Mouse (Mus musculus): ENCODE data around the gene Dop1b. TPM values are rescaled to one million over a fixed set of nuclear protein-coding genes. Genes with fewer than 3 reads are reported as not detected.

Dop1b gene
- polyA plus RNA-seq, 1 experiment from 2014 or later, result 41.0 TPM

- Histone ChIP-seq H3K36me3 (ENCODE audit: control insufficient read depth, insufficient read depth, low read length) (peaks cover 10% of the 10 kb centered on the region), H3K27ac (ENCODE audit: low read length) (no peak overlapping the region), H3K27me3 (ENCODE audit: control insufficient read depth, insufficient read depth, low read depth, low read length) (no peaks in the 10 kb centered on the region), H3K9me3 (replicated peaks; ENCODE audit: control insufficient read depth, low read length, poor library complexity, severe bottlenecking) (no peaks in the 10 kb centered on the region), H3K9ac (ENCODE audit: low read depth, low read length) (no peak overlapping the region), H3K4me3 (ENCODE audit: low read depth, low read length) (no peak overlapping the region), H3K4me2 (ENCODE audit: low read length) (no peak overlapping the region), H3K4me1 (ENCODE audit: control insufficient read depth, insufficient read depth, low read length) (no peaks in the 10 kb centered on the region)
- 94% methylated on average over 16 of the region's 16 CpGs for WGBS
- no peak for ATAC-seq
Observed at GRCm38 (mm10) chr16:93799936-93800335, 88.2 kb downstream of the Dop1b start.

- no peaks in the 10 kb centered on the region for H3K4me1 ChIP-seq (ENCODE audit: control insufficient read depth, insufficient read depth, low read length)
- H3K4me3 ChIP-seq (ENCODE audit: low read depth, low read length), result no peak overlapping the region
- H3K27ac ChIP-seq (ENCODE audit: low read length), result no peak overlapping the region
- WGBS, result 92% methylated on average over 6 of the region's 6 CpGs
- H3K9me3 ChIP-seq (replicated peaks; ENCODE audit: control insufficient read depth, low read length, poor library complexity, severe bottlenecking), result peaks cover 7% of the 10 kb centered on the region; the same call in 1 of the 2 replicates
- peaks cover 46% of the 10 kb centered on the region for H3K36me3 ChIP-seq (ENCODE audit: control insufficient read depth, insufficient read depth, low read length)
- H3K9ac ChIP-seq (ENCODE audit: low read depth, low read length), result no peak overlapping the region
- H3K4me2 ChIP-seq (ENCODE audit: low read length), result no peak overlapping the region
- H3K27me3 ChIP-seq (ENCODE audit: control insufficient read depth, insufficient read depth, low read depth, low read length), result no peaks in the 10 kb centered on the region
- no peak for ATAC-seq
Observed at GRCm38 (mm10) chr16:93807167-93807566, 95.5 kb downstream of the Dop1b start.

GRCm38 (mm10) chr16:93807961-93808554 is 96.4 kb downstream of the Dop1b start:
- Histone ChIP-seq H3K4me3 (ENCODE audit: low read depth, low read length) (no peak overlapping the region), H3K27ac (ENCODE audit: low read length) (no peak overlapping the region), H3K36me3 (ENCODE audit: control insufficient read depth, insufficient read depth, low read length) (peaks cover 50% of the 10 kb centered on the region), H3K9ac (ENCODE audit: low read depth, low read length) (no peak overlapping the region), H3K9me3 (replicated peaks; ENCODE audit: control insufficient read depth, low read length, poor library complexity, severe bottlenecking) (peaks cover 7% of the 10 kb centered on the region; the same call in 1 of the 2 replicates), H3K27me3 (ENCODE audit: control insufficient read depth, insufficient read depth, low read depth, low read length) (no peaks in the 10 kb centered on the region), H3K4me2 (ENCODE audit: low read length) (no peak overlapping the region), H3K4me1 (ENCODE audit: control insufficient read depth, insufficient read depth, low read length) (no peaks in the 10 kb centered on the region)
- no peak for ATAC-seq
- 50% methylated on average over 8 of the region's 8 CpGs for WGBS

- H3K4me2 ChIP-seq (ENCODE audit: low read length), result no peak overlapping the region
- no peak overlapping the region for H3K9ac ChIP-seq (ENCODE audit: low read depth, low read length)
- no peaks in the 10 kb centered on the region for H3K27me3 ChIP-seq (ENCODE audit: control insufficient read depth, insufficient read depth, low read depth, low read length)
- H3K36me3 ChIP-seq (ENCODE audit: control insufficient read depth, insufficient read depth, low read length), result peaks cover 15% of the 10 kb centered on the region
- ATAC-seq, result no peak
- H3K27ac ChIP-seq (ENCODE audit: low read length), result peak overlapping the region; percentile 33; the same call in 1 of the 2 replicates
- peaks cover 7% of the 10 kb centered on the region; the same call in 1 of the 2 replicates for H3K9me3 ChIP-seq (replicated peaks; ENCODE audit: control insufficient read depth, low read length, poor library complexity, severe bottlenecking)
- 63% methylated on average over 20 of the region's 20 CpGs for WGBS
- no peak overlapping the region for H3K4me3 ChIP-seq (ENCODE audit: low read depth, low read length)
- H3K4me1 ChIP-seq (ENCODE audit: control insufficient read depth, insufficient read depth, low read length), result no peaks in the 10 kb centered on the region
Observed at GRCm38 (mm10) chr16:93815856-93816736, 104.4 kb downstream of the Dop1b start.

- Histone ChIP-seq H3K9ac (ENCODE audit: low read depth, low read length) (no peak overlapping the region), H3K4me3 (ENCODE audit: low read depth, low read length) (no peak overlapping the region), H3K27me3 (ENCODE audit: control insufficient read depth, insufficient read depth, low read depth, low read length) (no peaks in the 10 kb centered on the region), H3K27ac (ENCODE audit: low read length) (no peak overlapping the region), H3K4me2 (ENCODE audit: low read length) (no peak overlapping the region), H3K9me3 (replicated peaks; ENCODE audit: control insufficient read depth, low read length, poor library complexity, severe bottlenecking) (no peaks in the 10 kb centered on the region; the same call in 1 of the 2 replicates), H3K36me3 (ENCODE audit: control insufficient read depth, insufficient read depth, low read length) (peaks cover 7% of the 10 kb centered on the region), H3K4me1 (ENCODE audit: control insufficient read depth, insufficient read depth, low read length) (no peaks in the 10 kb centered on the region)
- ATAC-seq, result no peak
- WGBS, result 74% methylated on average over 7 of the region's 7 CpGs
Observed at GRCm38 (mm10) chr16:93816861-93817260, 105.2 kb downstream of the Dop1b start.

- no peak for ATAC-seq
- no peaks in the 10 kb centered on the region for H3K9me3 ChIP-seq (replicated peaks; ENCODE audit: control insufficient read depth, low read length, poor library complexity, severe bottlenecking)
- H3K4me1 ChIP-seq (ENCODE audit: control insufficient read depth, insufficient read depth, low read length), result no peaks in the 10 kb centered on the region
- WGBS, result 86% methylated on average over 5 of the region's 5 CpGs
- peaks cover 2% of the 10 kb centered on the region for H3K36me3 ChIP-seq (ENCODE audit: control insufficient read depth, insufficient read depth, low read length)
- H3K4me3 ChIP-seq (ENCODE audit: low read depth, low read length), result no peak overlapping the region
- H3K9ac ChIP-seq (ENCODE audit: low read depth, low read length), result no peak overlapping the region
- H3K27me3 ChIP-seq (ENCODE audit: control insufficient read depth, insufficient read depth, low read depth, low read length), result no peaks in the 10 kb centered on the region
- H3K4me2 ChIP-seq (ENCODE audit: low read length), result no peak overlapping the region
- H3K27ac ChIP-seq (ENCODE audit: low read length), result no peak overlapping the region
Observed at GRCm38 (mm10) chr16:93817371-93817770, 105.7 kb downstream of the Dop1b start.

GRCm38 (mm10) chr16:93818691-93819324 is 107.1 kb downstream of the Dop1b start:
- Histone ChIP-seq H3K27ac (ENCODE audit: low read length) (no peak overlapping the region), H3K27me3 (ENCODE audit: control insufficient read depth, insufficient read depth, low read depth, low read length) (no peaks in the 10 kb centered on the region), H3K4me2 (ENCODE audit: low read length) (no peak overlapping the region), H3K9ac (ENCODE audit: low read depth, low read length) (no peak overlapping the region), H3K4me1 (ENCODE audit: control insufficient read depth, insufficient read depth, low read length) (no peaks in the 10 kb centered on the region), H3K9me3 (replicated peaks; ENCODE audit: control insufficient read depth, low read length, poor library complexity, severe bottlenecking) (no peaks in the 10 kb centered on the region), H3K4me3 (ENCODE audit: low read depth, low read length) (no peak overlapping the region), H3K36me3 (ENCODE audit: control insufficient read depth, insufficient read depth, low read length) (no peaks in the 10 kb centered on the region; the same call in 1 of the 2 replicates)
- 70% methylated on average over 12 of the region's 12 CpGs for whole genome bisulfite sequencing
- ATAC-seq, result no peak

- no peaks in the 10 kb centered on the region; the same call in 1 of the 2 replicates for H3K9me3 ChIP-seq (replicated peaks; ENCODE audit: control insufficient read depth, low read length, poor library complexity, severe bottlenecking)
- H3K27ac ChIP-seq (ENCODE audit: low read length), result no peak overlapping the region
- no peak overlapping the region for H3K4me3 ChIP-seq (ENCODE audit: low read depth, low read length)
- no peak overlapping the region for H3K4me2 ChIP-seq (ENCODE audit: low read length)
- ATAC-seq, result no peak
- H3K36me3 ChIP-seq (ENCODE audit: control insufficient read depth, insufficient read depth, low read length), result no peaks in the 10 kb centered on the region
- no peak overlapping the region for H3K9ac ChIP-seq (ENCODE audit: low read depth, low read length)
- WGBS, result 91% methylated on average over 4 of the region's 4 CpGs
- H3K27me3 ChIP-seq (ENCODE audit: control insufficient read depth, insufficient read depth, low read depth, low read length), result no peaks in the 10 kb centered on the region
- no peaks in the 10 kb centered on the region for H3K4me1 ChIP-seq (ENCODE audit: control insufficient read depth, insufficient read depth, low read length)
Observed at GRCm38 (mm10) chr16:93819325-93819696, 107.6 kb downstream of the Dop1b start.

GRCm38 (mm10) chr16:93820040-93820439 is 108.3 kb downstream of the Dop1b start:
- H3K9ac ChIP-seq (ENCODE audit: low read depth, low read length), result no peak overlapping the region
- H3K4me1 ChIP-seq (ENCODE audit: control insufficient read depth, insufficient read depth, low read length), result no peaks in the 10 kb centered on the region
- H3K9me3 ChIP-seq (replicated peaks; ENCODE audit: control insufficient read depth, low read length, poor library complexity, severe bottlenecking), result no peaks in the 10 kb centered on the region; the same call in 1 of the 2 replicates
- WGBS, result 83% methylated on average over 1 of the region's 1 CpGs
- no peaks in the 10 kb centered on the region for H3K36me3 ChIP-seq (ENCODE audit: control insufficient read depth, insufficient read depth, low read length)
- no peak overlapping the region for H3K4me2 ChIP-seq (ENCODE audit: low read length)
- H3K27ac ChIP-seq (ENCODE audit: low read length), result no peak overlapping the region
- no peak overlapping the region for H3K4me3 ChIP-seq (ENCODE audit: low read depth, low read length)
- no peaks in the 10 kb centered on the region for H3K27me3 ChIP-seq (ENCODE audit: control insufficient read depth, insufficient read depth, low read depth, low read length)
- no peak for ATAC-seq
